In genomic region chr13:56115386-56115785, GRCm38 (mm10) we compare ENCODE assay signal across 9 mouse cellular contexts. TPM values are rescaled to one million over a fixed set of nuclear protein-coding genes. Genes with fewer than 3 reads are reported as not detected.
DNase-seq lines count a peak whose midpoint lies in the region; ATAC-seq and TF ChIP-seq lines count a peak whose summit lies in the region.
"Had no signal": no experiment of that assay in that cellular context is flagged by ENCODE, and none has a peak within 500 bp of the region (broad histone marks: within the 10 kb centered on the region; RNA-seq: fewer than 3 reads in every experiment).

No protein-coding gene starts in this region.

- H3K36me3 ChIP-seq in embryonic facial prominence, embryonic 15.5 days, result peaks cover 18% of the 10 kb centered on the region; the same call in 1 of the 2 replicates
- H3K36me3 ChIP-seq in intestine, postnatal 0 days (ENCODE audit: control insufficient read depth, insufficient read depth), result peaks cover 30% of the 10 kb centered on the region; the same call in 1 of the 2 replicates

- no peaks in the 10 kb centered on the region for H3K27me3 ChIP-seq in embryonic facial prominence, embryonic 15.5 days
- no peaks in the 10 kb centered on the region for H3K27me3 ChIP-seq in intestine, postnatal 0 days (replicated peaks; ENCODE audit: control insufficient read depth, insufficient read depth, low read length)
- H3K27me3 ChIP-seq in cerebellum, adult 2 months (ENCODE audit: control insufficient read depth, insufficient read depth, low read length), result no peaks in the 10 kb centered on the region

- H3K4me2 ChIP-seq in embryonic facial prominence, embryonic 15.5 days (replicated peaks), result no peak overlapping the region; the same call in 1 of the 2 replicates
- H3K4me2 ChIP-seq in intestine, postnatal 0 days (replicated peaks; ENCODE audit: low read depth), result no peak overlapping the region
- H3K4me2 ChIP-seq: liver, embryonic 11.5 days had no signal

- no peak for TF ChIP-seq CTCF in gastrocnemius, adult 2 months (IDR thresholded peaks at IDR 0.05)
- TF ChIP-seq CTCF in intestine, postnatal 0 days (IDR thresholded peaks at IDR 0.05; ENCODE audit: low read depth), result no peak
- TF ChIP-seq CTCF in cerebellum, adult 2 months (IDR thresholded peaks at IDR 0.05; ENCODE audit: borderline replicate concordance, insufficient read depth, low read depth, low read length), result no peak

- no peak for TF ChIP-seq POLR2A in cerebellum, adult 2 months (IDR thresholded peaks at IDR 0.05; ENCODE audit: borderline replicate concordance, insufficient read depth, low read length)

- H3K27ac ChIP-seq in gastrocnemius, adult 2 months, result peak overlapping the region; percentile 94
- peak overlapping the region; percentile 73 for H3K27ac ChIP-seq in embryonic facial prominence, embryonic 15.5 days (replicated peaks)
- H3K27ac ChIP-seq in intestine, postnatal 0 days (ENCODE audit: low read depth, low read length), result peak overlapping the region; percentile 29; the same call in 1 of the 2 replicates
- H3K27ac ChIP-seq in cerebellum, adult 2 months (ENCODE audit: insufficient read depth, low read length), result no peak overlapping the region

- H3K9me3 ChIP-seq in embryonic facial prominence, embryonic 15.5 days (replicated peaks), result no peaks in the 10 kb centered on the region
- no peaks in the 10 kb centered on the region for H3K9me3 ChIP-seq in intestine, postnatal 0 days (ENCODE audit: control insufficient read depth)

- no peak overlapping the region; the same call in 1 of the 2 replicates for H3K9ac ChIP-seq in embryonic facial prominence, embryonic 15.5 days
- no peak overlapping the region for H3K9ac ChIP-seq in intestine, postnatal 0 days (ENCODE audit: low read depth, low read length)

- peak; percentile 24; the same call in 1 of the 2 replicates for ATAC-seq in embryonic facial prominence, embryonic 15.5 days (ENCODE audit: insufficient number of reproducible peaks, low FRiP score, low TSS enrichment, low read depth)
- ATAC-seq in intestine, postnatal 0 days, result peak; percentile 11; the same call in 1 of the 2 replicates
- no peak for ATAC-seq in megakaryocyte-erythroid progenitor cell, adult 5-6 weeks (replicated peaks; ENCODE audit: low FRiP score, low TSS enrichment, poor library complexity, severe bottlenecking)

- DNase-seq in gastrocnemius, adult 2 months, result peak; percentile 68
- DNase-seq in gastrocnemius, postnatal 4 days (ENCODE audit: low spot score in 2 of 2), result no peak
- peak; percentile 63 for DNase-seq in lung, postnatal 14 days
- no peak for DNase-seq in cerebellum, adult 2 months
- no peak for DNase-seq in spleen, postnatal 14 days (ENCODE audit: low spot score in 2 of 2)

- 31% methylated on average over 9 of the region's 9 CpGs for WGBS in embryonic facial prominence, embryonic 15.5 days
- WGBS in intestine, postnatal 0 days, result 34% methylated on average over 9 of the region's 9 CpGs
- 62% methylated on average over 9 of the region's 9 CpGs for WGBS in cerebellum, adult 2 months

- intact Hi-C loops in gastrocnemius, adult 2 months (cut with DNase I), result no loop called here

- peaks cover 81% of the 10 kb centered on the region for H3K4me1 ChIP-seq in embryonic facial prominence, embryonic 15.5 days
- H3K4me1 ChIP-seq in intestine, postnatal 0 days (replicated peaks; ENCODE audit: control insufficient read depth, insufficient read depth, low read length), result peaks cover 11% of the 10 kb centered on the region
- peaks cover 50% of the 10 kb centered on the region for H3K4me1 ChIP-seq in cerebellum, adult 2 months (ENCODE audit: control insufficient read depth, insufficient read depth, low read length)

- peak overlapping the region; percentile 26; the same call in 1 of the 2 replicates for H3K4me3 ChIP-seq in gastrocnemius, adult 2 months
- H3K4me3 ChIP-seq in embryonic facial prominence, embryonic 15.5 days (replicated peaks), result no peak overlapping the region
- no peak overlapping the region for H3K4me3 ChIP-seq in intestine, postnatal 0 days (ENCODE audit: low read depth, low read length)
- H3K4me3 ChIP-seq in cerebellum, adult 2 months (replicated peaks; ENCODE audit: insufficient read depth, low read depth, low read length), result no peak overlapping the region

RNA-seq across cellular contexts. Expression of gene H2afy, which starts 20.8 kb away (rescaled TPM):
- 10 to 100 TPM; 64.1 to 69.2 TPM for total RNA-seq in gastrocnemius, adult 2 months (2021)
- total RNA-seq in gastrocnemius, postnatal 4 days (2021), result 10 to 100 TPM; 80.2 to 89.7 TPM
- 275 and 292 TPM in 2 replicates for polyA plus RNA-seq in embryonic facial prominence, embryonic 15.5 days (2015; fragmentation: Nextera tagmentation; extraction: Ambion mirVana)
- polyA plus RNA-seq in intestine, postnatal 0 days (2015; fragmentation: Nextera tagmentation; extraction: Ambion mirVana), result 132 and 138 TPM in 2 replicates
- total RNA-seq in megakaryocyte-erythroid progenitor cell, adult 5-6 weeks (2014; fragmentation: Nextera tagmentation), result 188 and 192 TPM in 2 replicates
- total RNA-seq in megakaryocyte-erythroid progenitor cell, adult 5-6 weeks (2017), result 316 and 323 TPM in 2 replicates
- polyA plus RNA-seq in cerebellum, adult 2 months (2012; rRNA removed), result 152 and 166 TPM in 2 replicates

Comparison
In these comparisons a context has a peak if more than half of its experiments do, and no peak if none do; other contexts are left out.
1. DNase-seq: peak in gastrocnemius, adult 2 months (single experiment) and lung, postnatal 14 days (single experiment); none in gastrocnemius, postnatal 4 days (0 of 2), cerebellum, adult 2 months (0 of 2) and spleen, postnatal 14 days (0 of 2).